Mouse (Mus musculus) heart, adult 2 months (tissue): ENCODE data around the gene Cdh18.

Experiments
- CTCF ChIP-seq: fragments of 200-600 bp; IDR thresholded peaks from 2 replicates; pipeline ENCODE4 v1.8.1; 2022; ENCODE audit warnings: antibody characterized with exemption, mild to moderate bottlenecking, moderate library complexity
- POLR2A ChIP-seq: fragments of 200-500 bp; IDR thresholded peaks from 2 replicates; pipeline ENCODE4 v1.6.1; 2011; ENCODE audit warnings: mild to moderate bottlenecking, low read depth, low read length, control low read depth; ENCODE audit not compliant: insufficient read depth

DNA sequence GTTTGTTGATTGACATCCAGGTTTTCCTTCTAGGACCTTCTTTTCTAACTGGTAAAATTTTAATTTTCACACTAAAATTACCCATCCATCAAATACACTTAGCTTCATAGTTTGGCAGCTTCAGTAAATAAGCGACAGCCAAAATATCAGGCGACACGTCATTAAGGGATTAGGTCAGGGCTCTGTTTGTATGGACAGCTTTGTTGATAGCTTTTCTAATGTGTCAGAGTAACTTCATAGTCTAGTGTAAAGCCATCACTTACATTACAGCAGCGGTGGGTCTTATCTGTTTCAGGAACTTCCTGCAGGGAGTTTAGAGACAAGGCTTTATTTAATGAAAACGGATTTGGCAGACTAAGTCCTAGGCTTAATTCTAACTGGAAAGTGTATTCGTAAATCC is 904.5 kb downstream of the Cdh18 start:
- no peak for TF ChIP-seq POLR2A
- TF ChIP-seq CTCF, result no peak
